Mouse (Mus musculus) CH12F3 (cell line): ENCODE results near the gene Tmem131.

Experiments
- in situ Hi-C: fragments of 300-500 bp; cut with MboI; formaldehyde crosslinking; loops from 2 replicates; pipeline ENCODE4 v1.14.3; 2020; ENCODE audit warnings: low sequenced_read_pairs

The Tmem131 gene

GRCm38 (mm10) chr1:36744268-36744944 lies 199.1 kb downstream of the Tmem131 start:
- in situ Hi-C loops = no loop called here

GRCm38 (mm10) chr1:36743046-36743445 lies 200.4 kb downstream of the Tmem131 start:
- in situ Hi-C loops = no loop called here
